Mouse (Mus musculus) urinary bladder, postnatal 4 days (tissue): ENCODE results near the gene Trim39.
"Not testable (repeated sequence)": the region's sequence is repeated elsewhere in the genome, so short reads cannot be mapped to it uniquely, and the experiment has no call there.

Source experiments
- DNase-seq, 2 experiments: peaks; one replicate each; pipeline ENCODE4 v3.0.0; 2021 to 2022; ENCODE audit warnings: low spot score in 2 of 2

Trim39 gene

DNA sequence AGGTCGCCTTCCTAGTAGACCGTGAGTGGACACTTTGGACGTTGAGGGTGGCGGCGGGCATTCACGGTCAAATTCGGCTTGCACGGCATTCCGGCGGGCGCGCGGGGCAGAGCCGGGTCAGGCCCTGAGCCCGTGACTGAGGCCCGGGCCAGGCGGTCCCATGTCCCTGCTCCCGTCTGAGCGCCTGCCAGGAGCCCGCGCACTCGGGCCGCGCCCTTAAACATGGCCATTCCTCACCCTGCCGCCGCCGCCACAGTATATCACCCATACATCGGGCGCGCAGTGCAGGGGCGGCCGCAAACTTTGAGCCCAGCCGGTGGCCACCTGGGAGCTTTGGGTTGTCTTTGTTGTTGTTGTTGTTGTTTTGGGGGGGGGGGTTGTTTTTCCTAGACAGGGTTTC is 23.2 kb downstream of the Trim39 start:
- DNase-seq, result no peak

DNA sequence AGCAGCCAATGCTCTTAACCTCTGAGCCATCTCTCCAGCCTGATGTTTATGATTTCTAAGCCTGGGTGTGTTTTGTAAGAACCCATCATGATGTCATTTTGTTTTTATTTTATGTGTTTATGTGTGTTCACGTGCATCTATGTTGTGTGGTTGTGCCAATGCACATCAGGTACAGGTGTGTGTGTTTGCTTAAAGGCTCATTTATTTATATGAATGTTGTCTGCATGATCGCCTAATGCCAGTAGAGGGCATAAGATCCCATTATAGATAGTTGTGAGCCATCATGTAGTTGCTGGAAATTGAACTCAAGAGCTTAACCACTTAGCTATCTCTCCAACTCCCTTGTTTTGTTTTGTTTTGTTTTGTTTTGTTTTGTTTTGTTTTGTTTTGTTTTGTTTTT is 26.3 kb downstream of the Trim39 start:
- no peak for DNase-seq

DNA sequence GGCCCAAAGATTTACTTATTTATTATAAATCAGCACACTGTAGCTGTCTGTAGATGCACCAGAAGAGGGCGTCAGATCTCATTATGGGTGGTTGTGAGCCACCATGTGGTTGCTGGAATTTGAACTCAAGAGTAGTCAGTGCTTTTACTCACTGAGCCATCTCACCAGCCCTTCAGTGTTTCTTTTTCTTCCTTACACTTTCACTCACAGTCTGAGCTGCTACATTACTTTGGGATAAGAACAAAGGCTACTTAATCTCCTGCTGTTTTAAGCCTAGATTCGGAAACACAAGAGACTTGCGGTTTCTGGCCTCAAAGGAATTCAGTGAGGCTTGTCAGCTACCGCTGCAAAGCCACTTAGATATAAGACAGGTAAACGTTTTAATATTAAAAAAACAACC is 28.0 kb downstream of the Trim39 start:
- no peak for DNase-seq

DNA sequence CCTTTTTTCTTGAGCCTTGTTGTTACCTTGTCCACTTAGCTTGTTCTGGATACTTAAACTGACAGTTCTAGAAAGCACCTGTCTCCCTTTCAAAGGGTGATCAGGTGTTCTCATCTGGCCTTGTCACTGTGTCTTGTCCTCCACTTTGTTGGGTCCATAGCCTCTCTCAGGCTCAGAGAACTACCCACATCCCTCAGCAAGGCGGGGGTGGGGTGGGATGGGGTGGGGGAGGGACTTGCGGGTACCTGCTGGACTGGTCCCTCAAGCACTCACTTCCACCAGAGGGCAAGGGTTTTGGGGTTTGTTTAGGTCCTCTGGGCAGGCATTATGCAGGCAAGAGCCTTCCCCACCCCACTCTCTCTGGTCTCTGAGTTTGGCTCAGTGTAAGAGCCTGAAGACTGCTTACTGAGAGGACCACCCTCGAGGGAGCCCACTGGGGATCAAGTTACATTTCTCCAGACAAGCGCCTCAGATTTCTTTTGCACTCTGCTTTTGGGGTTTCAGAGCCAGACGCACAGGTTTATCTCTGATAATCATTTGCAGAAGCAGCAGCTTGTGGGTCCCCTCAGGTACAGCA is 31.3 kb downstream of the Trim39 start:
- DNase-seq, result no peak

DNA sequence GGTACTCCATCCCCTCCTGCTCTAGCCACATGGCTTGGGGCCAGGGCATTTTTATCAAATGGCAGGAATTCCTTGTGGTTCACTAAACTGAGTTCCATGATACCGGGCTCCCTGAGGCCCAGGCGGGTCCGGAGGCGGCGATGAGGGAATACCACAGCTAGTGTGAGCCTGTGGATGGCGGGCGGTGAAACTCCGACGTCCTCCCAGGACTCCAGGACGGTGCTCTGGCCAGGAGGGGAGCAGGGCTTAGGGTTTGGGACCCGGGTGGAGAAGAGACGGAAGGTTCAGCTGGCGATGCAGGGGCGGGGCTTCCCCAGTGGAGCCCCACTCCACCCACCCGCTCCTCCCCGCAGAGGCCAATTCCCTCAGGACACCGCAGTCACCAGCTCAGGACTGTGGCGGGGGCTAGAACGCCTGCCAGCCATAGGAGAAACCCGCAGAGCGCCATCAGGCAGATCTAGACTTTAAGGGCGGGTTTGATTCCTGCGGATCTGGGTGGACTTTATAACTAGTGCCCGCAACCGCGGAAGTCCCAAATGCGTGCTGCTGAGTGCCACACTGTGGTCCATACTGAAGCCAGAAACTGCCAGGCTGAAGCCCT is 34.6 kb downstream of the Trim39 start:
- DNase-seq, result no peak

DNA sequence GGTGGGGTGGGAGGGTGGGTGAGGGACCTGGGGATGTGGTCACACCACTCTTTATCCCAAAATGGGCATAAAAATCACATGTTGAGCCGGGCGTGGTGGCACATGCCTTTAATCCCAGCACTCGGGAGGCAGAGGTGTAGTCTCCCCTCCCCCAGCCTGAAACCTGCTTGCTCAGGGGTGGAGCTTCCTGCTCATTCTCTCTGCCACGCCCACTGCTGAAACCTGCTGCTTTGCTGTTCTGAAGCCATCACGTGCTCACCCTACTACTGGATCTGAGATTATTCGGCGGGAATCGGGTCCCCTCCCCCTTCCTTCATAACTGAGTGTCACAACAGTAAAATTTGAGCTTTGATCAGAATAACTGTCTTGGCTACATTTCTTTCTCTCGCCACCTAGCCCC is 36.7 kb downstream of the Trim39 start:
- not testable (repeated sequence) for DNase-seq

DNA sequence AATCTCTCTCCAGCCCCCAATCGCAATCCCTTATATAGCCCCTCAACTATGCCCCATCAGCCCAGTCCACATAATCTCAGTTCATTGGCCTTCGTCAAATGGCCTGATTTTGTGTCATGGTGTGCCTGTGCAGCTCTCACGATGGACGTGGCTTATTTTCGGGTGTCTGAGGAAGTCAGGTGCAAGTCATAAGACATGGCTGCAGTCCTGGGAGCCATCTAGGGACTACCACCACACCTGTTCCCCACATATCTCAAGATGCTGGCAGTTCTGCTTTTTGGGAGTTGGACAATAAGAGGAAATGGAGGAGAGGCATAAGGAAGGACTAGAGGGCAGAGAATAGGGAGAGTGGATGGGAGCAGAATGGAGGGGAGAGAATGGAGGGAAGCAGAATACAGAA is 38.5 kb downstream of the Trim39 start:
- no peak for DNase-seq

DNA sequence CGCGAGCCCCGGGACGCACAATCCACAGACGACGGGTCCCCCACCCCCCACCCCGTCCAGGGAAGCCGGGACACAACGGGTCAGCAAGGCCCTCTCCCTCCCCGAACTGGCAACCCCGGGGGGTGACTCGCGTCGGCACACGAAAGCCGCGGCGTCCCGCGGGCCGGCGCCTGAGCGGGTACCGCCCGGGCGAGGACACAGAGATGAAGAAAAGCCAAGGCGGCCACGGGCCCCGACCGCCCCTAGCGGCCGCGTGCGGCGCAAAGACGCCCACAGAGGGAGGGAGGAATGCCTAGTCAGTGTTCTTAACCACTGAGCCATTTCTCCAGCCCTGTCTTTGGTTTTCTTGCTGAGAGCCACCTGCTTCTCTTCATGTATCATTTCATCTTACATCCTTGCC is 40.7 kb downstream of the Trim39 start:
- peak; percentile 62 to 89 for DNase-seq

DNA sequence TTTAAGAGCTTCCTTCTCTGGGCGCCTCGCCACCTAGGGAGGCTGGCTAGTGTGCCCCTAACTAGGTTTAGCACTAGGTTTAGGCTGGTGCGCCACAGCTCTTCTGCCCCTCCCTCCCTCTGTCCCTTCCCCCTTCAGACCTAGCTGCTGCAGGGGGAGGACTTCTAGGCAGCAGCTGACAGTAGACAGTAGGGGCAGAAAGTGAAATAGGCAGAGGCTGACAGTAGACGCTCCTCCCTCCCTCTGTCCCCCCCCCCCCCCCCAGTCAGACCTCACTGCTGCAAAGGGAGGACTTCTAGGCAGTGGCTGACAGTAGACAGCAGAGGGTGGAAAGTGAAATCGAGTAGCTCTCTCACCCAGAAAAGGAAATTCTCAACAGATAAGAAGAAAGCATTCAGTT is 43.0 kb downstream of the Trim39 start:
- no peak for DNase-seq

DNA sequence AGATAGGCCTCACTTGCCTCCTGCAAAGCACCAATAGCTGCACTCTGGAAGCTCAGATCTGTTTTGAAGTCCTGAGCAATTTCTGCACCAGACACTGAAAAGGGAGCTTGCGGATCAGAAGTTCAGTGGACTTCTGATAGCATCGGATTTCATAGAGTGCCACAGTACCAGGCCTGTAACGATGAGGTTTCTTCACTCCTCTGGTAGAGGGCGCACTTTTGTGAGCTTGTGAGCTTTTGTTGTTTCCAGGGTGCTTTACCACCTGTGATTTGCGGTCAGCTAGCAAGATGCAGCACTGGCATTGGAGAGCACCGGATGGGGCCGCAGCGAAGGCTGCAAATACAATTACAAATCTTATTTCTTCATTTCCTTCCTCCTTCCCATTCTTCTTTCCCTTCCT is 45.1 kb downstream of the Trim39 start:
- no peak for DNase-seq

DNA sequence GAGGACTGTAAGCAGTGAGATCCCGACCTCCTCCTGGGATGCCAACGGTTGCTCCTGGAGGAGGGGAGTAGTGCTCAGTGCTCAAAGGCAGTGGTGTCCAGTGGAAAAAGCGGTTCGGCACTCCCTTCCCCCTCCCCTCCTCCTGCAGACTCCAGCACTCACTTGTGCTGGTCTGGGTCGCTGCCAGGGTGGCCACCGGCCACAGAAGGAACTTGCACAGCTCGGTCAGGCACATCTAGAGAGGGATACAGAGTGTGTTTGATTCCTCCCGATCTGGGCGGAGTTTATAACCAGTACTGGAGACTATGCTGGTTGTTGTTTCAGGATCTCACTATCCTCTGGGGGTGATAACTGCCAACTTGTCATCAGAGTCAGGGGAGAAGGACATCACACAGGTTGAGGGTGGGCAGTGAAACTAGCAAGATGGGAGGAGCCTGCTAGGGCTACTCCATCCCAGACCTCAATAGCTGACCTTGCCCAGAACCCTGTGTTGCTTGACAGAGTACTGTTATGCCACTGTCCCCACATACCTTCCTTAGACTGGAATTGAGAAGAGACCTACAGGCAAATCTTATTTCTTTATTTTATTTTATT is 46.7 kb downstream of the Trim39 start:
- DNase-seq, result no peak

DNA sequence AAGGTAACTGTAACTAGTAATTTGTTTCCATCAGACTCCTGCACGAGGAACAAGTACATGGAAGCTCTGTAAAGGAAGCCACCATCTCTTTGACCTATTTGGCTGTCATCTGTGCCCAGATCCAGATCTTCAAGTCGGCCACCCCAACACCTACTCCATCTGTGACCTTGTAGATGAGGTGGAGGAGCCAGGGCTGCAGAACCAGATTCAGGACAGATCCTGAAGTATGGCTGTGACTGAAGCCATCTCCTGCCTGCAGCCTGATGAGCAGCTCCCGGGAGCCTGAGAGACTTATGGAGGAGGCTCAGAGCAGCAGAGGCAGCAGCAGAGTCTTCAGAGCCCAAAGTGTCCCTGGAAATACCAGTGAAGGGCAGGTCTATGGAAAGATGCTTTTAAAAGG is 47.6 kb downstream of the Trim39 start:
- DNase-seq, result no peak

DNA sequence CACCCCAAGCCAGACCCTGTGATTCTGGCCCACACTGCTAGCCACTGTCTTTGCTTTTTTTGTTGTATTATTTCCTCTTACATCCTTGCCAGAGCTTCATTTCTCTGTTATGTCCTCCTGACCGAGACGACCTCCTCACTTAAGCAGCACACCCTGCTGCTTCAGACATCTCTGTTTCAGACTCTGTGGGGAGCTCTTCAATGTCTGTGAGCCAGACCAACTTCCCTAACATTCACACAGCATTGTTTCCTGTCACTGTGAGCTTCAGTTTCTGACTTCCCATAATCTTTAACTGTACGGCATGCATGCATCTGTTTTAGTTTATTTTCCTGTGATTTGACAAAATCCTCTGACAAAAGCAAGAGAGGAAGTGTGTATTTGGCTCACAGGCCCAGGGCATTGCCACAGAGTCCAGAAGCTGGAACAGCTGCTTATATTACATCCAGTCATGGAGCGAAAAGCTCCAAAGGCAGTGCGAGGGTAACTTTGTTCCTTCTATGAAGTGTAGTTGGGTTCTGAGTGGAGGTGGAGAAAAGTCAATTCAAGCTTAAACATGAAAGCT is 53.4 kb downstream of the Trim39 start:
- DNase-seq, result no peak

DNA sequence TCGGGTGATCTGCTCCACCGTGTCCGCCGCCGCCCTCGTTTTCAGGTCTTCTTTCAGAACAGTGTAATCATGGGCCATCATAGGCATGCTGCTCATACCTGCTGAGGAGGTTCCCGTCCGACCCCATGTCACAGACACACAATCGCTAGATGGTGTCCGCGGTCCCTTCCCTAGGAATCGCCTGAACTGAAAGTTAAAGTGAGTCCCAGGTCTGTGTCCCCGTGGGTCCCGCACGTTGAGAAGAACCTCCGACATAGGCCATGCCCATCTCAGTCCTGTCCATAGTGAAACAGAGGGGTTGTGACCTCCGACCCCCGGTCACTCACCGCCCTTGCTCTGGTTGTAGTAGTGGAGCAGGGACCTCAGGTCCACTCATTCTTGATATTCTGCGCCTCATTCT is 56.5 kb downstream of the Trim39 start:
- no peak for DNase-seq
